13 mouse cellular contexts compared by ENCODE assay signal in genomic region chr12:106931591-106931990, GRCm38 (mm10).
"Had no signal": no experiment of that assay in that cellular context is flagged by ENCODE, and none has a peak within 500 bp of the region (broad histone marks: within the 10 kb centered on the region; RNA-seq: fewer than 3 reads in every experiment).

No protein-coding gene starts in this region.

- H3K4me1 ChIP-seq: kidney, embryonic 15.5 days; liver, embryonic 15.5 days; stomach, embryonic 15.5 days had no signal

- ATAC-seq: lung, postnatal 0 days; midbrain, embryonic 16.5 days had no signal

- H3K36me3 ChIP-seq: kidney, embryonic 15.5 days; liver, embryonic 15.5 days; midbrain, embryonic 10.5 days; stomach, embryonic 15.5 days had no signal

- H3K9ac ChIP-seq: kidney, embryonic 15.5 days; liver, embryonic 15.5 days; stomach, embryonic 15.5 days had no signal

- H3K9me3 ChIP-seq: kidney, embryonic 15.5 days; liver, embryonic 15.5 days; midbrain, embryonic 10.5 days; stomach, embryonic 15.5 days had no signal

- H3K4me2 ChIP-seq: kidney, embryonic 15.5 days; liver, embryonic 15.5 days; stomach, embryonic 15.5 days had no signal

- H3K27me3 ChIP-seq: kidney, embryonic 15.5 days; liver, embryonic 15.5 days; stomach, embryonic 15.5 days had no signal

- DNase-seq: kidney, adult 18-20 months; kidney, postnatal 14 days; left cerebral cortex, postnatal 4 days; lung, adult 2 months; lung, postnatal 36 days; right cerebral cortex, postnatal 14 days; thymus, postnatal 4 days had no signal

- H3K4me3 ChIP-seq: kidney, embryonic 15.5 days; liver, embryonic 15.5 days; midbrain, embryonic 10.5 days; stomach, embryonic 15.5 days had no signal

- H3K27ac ChIP-seq: kidney, embryonic 15.5 days; liver, embryonic 15.5 days; midbrain, embryonic 10.5 days; stomach, embryonic 15.5 days had no signal
